Mouse (Mus musculus): ENCODE measurements around the gene 2610507B11Rik.

Gene 2610507B11Rik

DNA sequence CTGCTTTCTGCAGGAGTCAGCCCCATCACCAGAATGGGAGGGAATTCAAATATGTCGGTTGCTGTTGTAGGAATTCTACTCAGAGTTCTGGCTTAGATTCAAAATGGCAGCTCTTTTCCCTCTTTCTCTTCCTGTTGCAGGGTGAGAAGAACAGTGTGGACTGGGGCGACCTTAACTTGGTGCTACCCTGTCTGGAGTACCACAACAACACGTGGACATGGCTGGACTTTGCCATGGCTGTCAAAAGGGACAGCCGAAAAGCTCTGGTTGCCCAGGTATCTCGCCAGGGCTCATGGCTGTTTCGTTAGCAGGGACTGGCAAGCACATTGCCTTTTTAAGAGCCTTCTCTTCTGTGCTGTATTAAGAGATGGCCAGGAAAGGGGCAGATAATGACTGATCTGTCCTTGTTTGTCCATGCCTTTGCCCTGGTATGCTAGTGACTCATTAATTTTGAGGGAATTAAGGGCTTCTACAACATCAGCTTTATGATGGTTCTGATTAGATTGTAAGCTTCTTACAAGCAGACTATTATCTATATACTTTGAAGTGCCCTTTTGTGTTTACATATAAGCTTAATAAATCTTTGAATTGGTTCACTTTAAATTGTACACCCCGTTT lies 27.7 kb downstream of the 2610507B11Rik start:
- DNase-seq (ENCODE audit: low spot score) = no peak

- no peak for DNase-seq (ENCODE audit: low spot score)
Observed at GRCm38 (mm10) chr11:78290654-78291053, 29.1 kb downstream of the 2610507B11Rik start, which contains the start of gene BC030499. Gene BC030499 (plus strand): TSS chr11:78290841.

DNA sequence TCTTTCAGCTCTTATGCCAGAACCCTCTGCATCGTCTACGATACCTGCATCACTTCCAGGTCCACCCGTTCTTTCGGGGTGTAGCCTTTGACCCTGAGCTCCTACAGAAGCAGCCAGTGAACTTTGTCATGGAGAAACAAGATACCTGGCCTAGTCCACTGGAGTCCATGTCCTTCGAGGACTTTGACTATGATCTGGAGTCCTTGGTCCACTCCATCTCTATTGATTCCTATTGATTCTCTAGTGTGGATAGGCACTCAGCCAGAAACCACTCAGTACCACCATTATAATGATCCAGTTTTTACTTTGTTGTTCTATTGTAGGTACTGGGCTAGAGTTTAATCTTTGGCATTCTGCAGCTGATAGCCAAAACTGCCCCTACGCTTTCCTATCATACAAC lies 33.0 kb downstream of the 2610507B11Rik start:
- no peak for DNase-seq (ENCODE audit: low spot score)

DNA sequence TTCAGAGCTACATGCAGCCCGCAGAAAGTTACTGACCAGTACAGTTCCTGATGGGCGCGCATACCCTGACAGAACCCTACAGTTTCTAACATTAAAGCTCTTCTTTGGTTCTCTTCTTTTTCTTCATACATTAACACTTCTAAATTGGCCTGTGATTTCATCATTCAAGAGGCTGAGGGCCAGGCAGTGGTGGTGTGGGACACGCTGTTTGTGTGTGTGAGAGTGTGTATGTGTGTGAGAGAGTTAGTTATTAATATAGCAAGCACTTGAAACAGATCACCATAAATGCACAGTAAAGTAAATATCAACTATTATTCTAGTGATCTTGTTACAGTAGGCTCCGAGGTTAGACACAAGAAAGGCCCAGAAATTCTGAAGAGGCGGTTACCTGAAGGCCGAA lies 39.4 kb downstream of the 2610507B11Rik start:
- no peak for DNase-seq (ENCODE audit: low spot score)

GRCm38 (mm10) chr11:78301357-78302084 lies 40.0 kb downstream of the 2610507B11Rik start, which contains the start of gene Spag5:
Gene Spag5 (plus strand): TSS chr11:78301529.
- DNase-seq (ENCODE audit: low spot score) = peak; percentile 90

DNA sequence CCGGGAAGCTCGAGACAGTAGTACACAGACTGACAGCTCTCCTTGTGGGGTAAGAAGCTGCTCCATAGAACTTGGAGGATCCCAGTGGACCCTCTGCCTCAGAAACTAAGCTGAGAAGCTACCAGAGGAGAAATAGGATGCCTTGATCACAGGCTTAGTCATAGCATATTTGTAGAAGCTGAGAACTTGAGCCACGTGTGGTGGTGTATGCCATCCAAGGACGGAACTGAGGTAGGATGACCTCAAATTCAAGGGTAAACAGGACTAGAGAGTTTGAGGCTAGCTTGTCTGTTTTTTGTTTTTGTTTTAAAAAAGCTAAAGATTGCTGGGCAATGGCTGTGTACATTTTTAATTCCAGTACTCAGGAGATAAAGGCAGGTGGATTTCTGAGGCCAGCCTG lies 43.7 kb downstream of the 2610507B11Rik start:
- DNase-seq (ENCODE audit: low spot score) = no peak

- DNase-seq (ENCODE audit: low spot score) = no peak
Observed at GRCm38 (mm10) chr11:78310861-78311511, 49.4 kb downstream of the 2610507B11Rik start.

DNA sequence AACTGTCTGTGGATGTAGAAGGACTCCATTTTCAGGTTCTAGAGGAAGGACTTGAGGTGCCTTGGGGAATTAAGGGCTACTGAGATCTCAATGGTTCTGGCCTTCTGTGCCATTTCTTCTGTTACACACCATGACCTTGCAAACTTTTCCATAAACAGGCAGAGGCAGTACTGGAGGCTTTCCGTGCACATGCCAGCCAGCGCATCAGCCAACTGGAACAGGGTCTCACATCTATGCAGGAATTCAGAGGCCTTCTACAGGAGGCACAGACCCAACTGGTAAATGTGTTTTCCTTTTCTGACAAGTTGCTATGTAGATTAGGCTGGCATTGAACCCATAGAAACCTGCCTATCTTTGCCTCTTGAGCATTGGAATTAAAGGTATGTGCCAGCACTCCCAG lies 52.1 kb downstream of the 2610507B11Rik start:
- no peak for DNase-seq (ENCODE audit: low spot score)

DNA sequence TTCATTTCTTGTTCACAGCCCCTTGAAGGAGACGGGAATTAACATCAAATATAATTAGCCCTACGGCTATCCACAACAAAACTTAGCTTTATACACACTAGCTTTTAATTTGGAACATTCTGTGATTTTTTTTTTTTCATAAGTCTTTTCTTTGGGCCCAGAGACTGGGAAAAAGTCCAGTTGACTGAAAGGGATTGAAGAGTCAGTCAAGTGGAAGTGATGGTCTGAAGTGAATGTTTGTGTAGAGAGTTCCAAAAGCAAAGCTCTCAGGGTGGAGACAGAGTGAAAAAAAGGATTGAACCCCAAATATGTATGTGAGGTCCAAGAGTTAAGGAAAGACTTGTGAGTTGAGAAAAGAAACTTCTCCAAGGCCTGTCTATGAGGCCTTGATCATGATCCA lies 56.9 kb downstream of the 2610507B11Rik start:
- DNase-seq (ENCODE audit: low spot score) = no peak

GRCm38 (mm10) chr11:78322076-78322831 lies 60.7 kb downstream of the 2610507B11Rik start:
- DNase-seq (ENCODE audit: low spot score) = no peak

DNA sequence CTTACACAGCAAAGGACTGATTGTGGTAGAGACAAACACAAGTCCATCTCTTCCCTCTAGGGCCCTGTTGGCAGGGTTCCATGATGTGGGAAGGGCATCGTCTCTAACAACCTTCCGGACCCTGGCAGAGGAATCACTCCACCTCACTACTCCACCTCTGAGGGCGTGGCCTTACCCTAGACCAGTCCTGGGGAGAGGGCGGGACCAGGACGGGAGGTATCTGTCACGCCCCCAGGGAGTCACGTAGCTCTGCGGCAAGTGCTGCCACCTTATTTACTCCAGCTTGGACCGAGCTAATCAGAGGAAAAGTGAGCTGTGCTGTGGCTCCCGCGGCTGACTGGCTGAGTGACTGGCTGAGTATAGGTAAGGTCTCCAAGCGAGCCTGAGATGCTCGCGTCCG lies 61.3 kb downstream of the 2610507B11Rik start, which contains the start of gene Aldoc:
Gene Aldoc, plus strand, starts transcription at position 109 of the 400 bp plus-strand sequence.
- peak; percentile 93 for DNase-seq (ENCODE audit: low spot score)

- DNase-seq (ENCODE audit: low spot score) = no peak
Observed at GRCm38 (mm10) chr11:78324000-78324785, 62.6 kb downstream of the 2610507B11Rik start.

GRCm38 (mm10) chr11:78324965-78325364 lies 63.4 kb downstream of the 2610507B11Rik start:
- DNase-seq (ENCODE audit: low spot score) = no peak

GRCm38 (mm10) chr11:78327215-78327614 lies 65.7 kb downstream of the 2610507B11Rik start:
- DNase-seq (ENCODE audit: low spot score) = no peak

DNA sequence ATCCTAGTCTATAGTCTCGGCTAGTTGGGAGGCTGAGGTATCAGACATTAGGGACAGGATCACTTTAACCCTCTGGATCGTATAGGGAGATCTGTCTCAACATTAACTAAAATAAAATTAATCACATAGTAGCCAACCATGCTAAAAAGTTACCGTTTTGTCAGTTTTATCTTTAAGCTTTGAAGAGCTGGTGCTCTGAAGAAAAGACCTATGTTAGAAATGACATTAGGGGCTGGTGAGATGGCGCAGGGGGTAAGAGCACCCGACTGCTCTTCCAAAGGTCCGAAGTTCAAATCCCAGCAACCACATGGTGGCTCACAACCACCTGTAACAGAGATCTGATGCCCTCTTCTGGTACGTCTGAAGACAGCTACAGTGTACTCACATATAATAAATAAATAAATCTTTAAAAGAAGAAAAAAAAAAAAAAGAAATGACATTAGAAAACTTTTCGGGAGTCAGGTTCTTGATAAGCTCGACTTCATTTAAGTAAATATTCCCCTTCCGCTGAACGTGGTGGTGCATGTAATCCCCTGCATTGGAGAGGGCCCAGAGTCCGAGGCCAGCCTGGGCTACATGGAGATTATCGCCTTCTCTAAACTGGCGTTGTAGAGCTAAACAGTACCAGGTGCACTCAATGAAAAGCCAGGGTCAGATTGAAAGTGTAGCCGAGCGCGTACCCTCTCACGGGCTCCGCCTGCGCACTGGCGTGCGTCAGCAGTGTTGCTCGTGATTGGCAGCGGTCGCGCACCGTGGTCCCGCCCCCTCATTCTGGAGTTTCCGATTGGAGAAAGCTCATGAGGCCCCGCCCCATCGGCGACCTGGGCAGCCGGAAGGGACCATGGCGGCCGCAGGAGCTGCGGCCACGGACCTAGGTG lies 66.3 kb downstream of the 2610507B11Rik start, which contains the start of gene Pigs:
Gene Pigs, plus strand, starts transcription at position 782 of the 878 bp plus-strand sequence.
- DNase-seq (ENCODE audit: low spot score) = peak; percentile 98

GRCm38 (mm10) chr11:78328512-78329056 lies 67.0 kb downstream of the 2610507B11Rik start:
- DNase-seq (ENCODE audit: low spot score) = no peak

GRCm38 (mm10) chr11:78332676-78333075 lies 71.1 kb downstream of the 2610507B11Rik start:
- no peak for DNase-seq (ENCODE audit: low spot score)

DNA sequence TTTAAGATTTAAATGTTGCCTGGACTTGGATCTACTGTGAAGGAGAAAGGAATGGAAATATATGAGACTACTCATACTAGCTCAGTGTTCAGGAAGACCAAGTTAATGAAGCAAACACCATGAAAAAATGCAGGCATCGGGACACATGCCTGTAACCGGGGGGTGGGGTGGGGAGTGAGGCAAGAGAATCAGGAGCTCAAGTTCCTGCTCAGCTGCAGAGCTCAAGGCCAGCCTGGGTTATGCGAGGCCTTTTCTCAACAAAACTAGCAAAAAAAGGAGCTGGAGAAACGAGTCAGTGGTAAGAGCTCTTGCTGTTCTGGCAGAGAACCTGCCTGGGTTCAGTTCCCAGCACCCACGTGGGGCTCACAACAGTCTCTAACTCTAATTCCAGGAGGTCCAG lies 72.4 kb downstream of the 2610507B11Rik start:
- DNase-seq (ENCODE audit: low spot score) = no peak

DNA sequence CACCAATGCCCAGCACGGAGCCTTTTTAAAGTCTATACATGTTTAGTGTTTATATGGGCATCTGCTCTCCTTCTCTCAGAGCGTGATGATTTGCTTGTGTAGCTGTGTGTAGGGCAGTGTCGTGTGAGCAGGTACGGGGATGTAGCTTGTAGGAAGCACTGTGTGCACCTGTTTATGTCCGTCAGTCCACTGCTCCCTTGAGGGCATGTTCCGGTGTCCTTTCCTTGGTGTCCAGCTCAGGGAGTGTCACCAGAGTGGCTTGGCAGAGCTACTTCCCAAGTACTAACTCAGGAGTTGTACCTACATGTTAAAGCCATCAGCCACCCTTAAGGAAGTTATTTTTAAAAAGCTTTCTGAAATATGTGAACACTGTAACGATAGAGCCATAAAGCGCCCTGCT lies 75.5 kb downstream of the 2610507B11Rik start:
- no peak for DNase-seq (ENCODE audit: low spot score)

Measured in lung, postnatal 25 days (tissue).